Mouse (Mus musculus): Measurements from ENCODE around the gene Eya2.

Gene Eya2

GRCm38 (mm10) chr2:165594907-165595675 lies at the start of gene Eya2:
Gene Eya2, plus strand, starts transcription at chr2:165595032.
- no peak for DNase-seq (ENCODE audit: low spot score in 2 of 2)

- DNase-seq (ENCODE audit: low spot score in 2 of 2) = no peak
Measured at GRCm38 (mm10) chr2:165545687-165546086, 49.1 kb upstream of the Eya2 start.

GRCm38 (mm10) chr2:165546341-165546740 lies 48.5 kb upstream of the Eya2 start:
- no peak for DNase-seq (ENCODE audit: low spot score in 2 of 2)

- DNase-seq (ENCODE audit: low spot score in 2 of 2) = peak in 1 of 2 experiments; percentile 19
Measured at GRCm38 (mm10) chr2:165547410-165547809, 47.4 kb upstream of the Eya2 start.

- DNase-seq (ENCODE audit: low spot score in 2 of 2) = no peak
Measured at GRCm38 (mm10) chr2:165548627-165549026, 46.2 kb upstream of the Eya2 start.

- DNase-seq (ENCODE audit: low spot score in 2 of 2) = peak in 1 of 2 experiments; percentile 25
Measured at GRCm38 (mm10) chr2:165550410-165550809, 44.4 kb upstream of the Eya2 start.

GRCm38 (mm10) chr2:165554066-165554465 lies 40.8 kb upstream of the Eya2 start:
- no peak for DNase-seq (ENCODE audit: low spot score in 2 of 2)

GRCm38 (mm10) chr2:165557278-165557677 lies 37.6 kb upstream of the Eya2 start:
- no peak for DNase-seq (ENCODE audit: low spot score in 2 of 2)

- DNase-seq (ENCODE audit: low spot score in 2 of 2) = no peak
Measured at GRCm38 (mm10) chr2:165558916-165559315, 35.9 kb upstream of the Eya2 start.

- no peak for DNase-seq (ENCODE audit: low spot score in 2 of 2)
Measured at GRCm38 (mm10) chr2:165559506-165560235, 35.2 kb upstream of the Eya2 start.

- no peak for DNase-seq (ENCODE audit: low spot score in 2 of 2)
Measured at GRCm38 (mm10) chr2:165561861-165562260, 33.0 kb upstream of the Eya2 start.

- peak in 1 of 2 experiments; percentile 15 for DNase-seq (ENCODE audit: low spot score in 2 of 2)
Measured at GRCm38 (mm10) chr2:165563298-165564058, 31.4 kb upstream of the Eya2 start.

GRCm38 (mm10) chr2:165564101-165564500 lies 30.7 kb upstream of the Eya2 start:
- no peak for DNase-seq (ENCODE audit: low spot score in 2 of 2)

GRCm38 (mm10) chr2:165564620-165565019 lies 30.2 kb upstream of the Eya2 start:
- DNase-seq (ENCODE audit: low spot score in 2 of 2) = no peak

- no peak for DNase-seq (ENCODE audit: low spot score in 2 of 2)
Measured at GRCm38 (mm10) chr2:165566898-165567297, 27.9 kb upstream of the Eya2 start.

- DNase-seq (ENCODE audit: low spot score in 2 of 2) = no peak
Measured at GRCm38 (mm10) chr2:165567820-165568219, 27.0 kb upstream of the Eya2 start.

- no peak for DNase-seq (ENCODE audit: low spot score in 2 of 2)
Measured at GRCm38 (mm10) chr2:165568911-165569310, 25.9 kb upstream of the Eya2 start.

- no peak for DNase-seq (ENCODE audit: low spot score in 2 of 2)
Measured at GRCm38 (mm10) chr2:165571216-165571778, 23.5 kb upstream of the Eya2 start.

- DNase-seq (ENCODE audit: low spot score in 2 of 2) = no peak
Measured at GRCm38 (mm10) chr2:165583044-165583443, 11.8 kb upstream of the Eya2 start.

GRCm38 (mm10) chr2:165583518-165583917 lies 11.3 kb upstream of the Eya2 start:
- no peak for DNase-seq (ENCODE audit: low spot score in 2 of 2)

- no peak for DNase-seq (ENCODE audit: low spot score in 2 of 2)
Measured at GRCm38 (mm10) chr2:165584563-165584962, 10.3 kb upstream of the Eya2 start.

- DNase-seq (ENCODE audit: low spot score in 2 of 2) = no peak
Measured at GRCm38 (mm10) chr2:165590742-165591141, 4.1 kb upstream of the Eya2 start.
